Mouse (Mus musculus) skeletal muscle tissue, adult 2 months (tissue): ENCODE measurements at regions not wholly inside any gene's neighbourhood (a gene's known extent, or its start where the extent isn't known, plus 50 kb on each side); places are given as distances from the start of the nearest gene placed in this dataset.

ENCODE experiments used
- DNase-seq: peaks from one replicate; pipeline ENCODE4 v3.0.0-alpha.2; 2012; ENCODE audit warnings: low read depth, low spot score

GRCm38 (mm10) chr4:30776816-30777442 is 1187.0 kb upstream of the Map3k7 start:
- no peak for DNase-seq

- DNase-seq: no peak
Measured at GRCm38 (mm10) chr4:30781649-30782048, 1182.2 kb upstream of the Map3k7 start.

DNA sequence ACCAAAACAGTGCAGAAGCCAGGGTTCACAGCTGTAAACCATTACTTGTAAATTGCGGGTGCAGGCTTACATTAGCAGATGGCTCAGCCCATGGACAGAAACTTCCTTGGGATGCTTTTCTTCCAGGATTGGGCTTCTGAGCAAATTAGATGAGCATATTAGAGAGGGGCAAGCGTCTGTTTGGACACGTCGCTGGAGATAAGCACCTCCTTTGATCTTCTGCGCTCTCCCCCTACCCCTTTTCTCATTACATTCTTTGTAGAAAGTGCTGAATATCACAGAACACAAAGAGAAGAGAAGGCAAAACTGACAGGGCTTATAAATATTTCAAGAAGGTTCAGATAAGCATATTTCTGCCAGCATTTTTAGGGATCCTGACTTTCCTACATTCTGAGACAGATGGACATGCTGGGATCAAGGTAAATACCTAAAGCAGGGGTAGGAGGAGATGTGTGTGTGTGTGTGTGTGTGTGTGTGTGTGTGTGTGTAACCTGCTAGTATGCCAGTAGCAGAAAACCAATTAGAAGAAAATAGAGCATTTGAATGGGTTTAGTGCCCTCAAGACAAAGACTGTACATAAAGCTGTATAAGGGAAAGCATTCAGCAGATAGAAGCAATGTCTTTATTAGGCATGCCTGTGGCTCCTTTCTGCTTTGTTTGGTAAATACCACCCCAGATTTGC is 1173.8 kb upstream of the Map3k7 start:
- DNase-seq: no peak

DNA sequence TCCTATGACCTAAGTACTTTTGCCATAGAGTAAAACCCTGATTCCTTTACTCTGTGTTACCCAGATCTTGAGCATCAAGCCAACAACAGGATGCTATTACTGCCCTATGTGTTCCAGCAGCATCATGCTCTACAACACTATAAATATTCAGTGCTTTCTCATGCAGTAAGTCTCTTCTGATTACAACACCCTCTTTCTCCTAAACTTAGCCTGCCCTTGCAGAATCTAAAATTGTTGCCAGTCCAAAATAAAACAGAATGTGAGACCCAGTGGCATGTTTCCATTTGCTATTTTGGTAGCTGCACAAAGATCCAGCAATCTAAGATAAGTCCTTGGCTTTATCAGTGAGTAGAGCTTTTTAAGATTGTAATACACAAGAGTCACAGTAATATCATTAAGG is 1154.1 kb upstream of the Map3k7 start:
- peak; percentile 36 for DNase-seq

- DNase-seq: no peak
Measured at GRCm38 (mm10) chr4:30855361-30856056, 1108.4 kb upstream of the Map3k7 start.

- DNase-seq: no peak
Measured at GRCm38 (mm10) chr4:30904966-30905365, 1058.9 kb upstream of the Map3k7 start.

- DNase-seq: no peak
Measured at GRCm38 (mm10) chr4:30922944-30923343, 1041.0 kb upstream of the Map3k7 start.

DNA sequence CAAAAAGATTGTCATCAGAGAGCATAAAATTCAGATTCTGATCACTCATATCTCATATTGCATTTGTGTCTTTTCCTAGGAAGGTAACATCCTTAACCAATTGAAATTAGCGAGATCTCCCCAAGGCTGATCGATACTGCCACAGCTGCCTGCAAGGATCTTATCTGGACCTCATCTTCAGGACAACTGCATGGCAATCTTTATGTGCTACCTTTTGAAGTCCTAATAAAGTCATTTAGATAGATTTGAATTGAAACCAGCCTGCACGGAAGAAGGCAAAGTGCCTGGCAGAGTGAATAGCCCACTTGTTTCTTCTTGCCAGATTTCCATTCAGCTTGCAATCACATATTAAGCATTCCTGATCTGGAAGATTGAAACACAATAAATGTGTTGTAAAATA is 1031.5 kb upstream of the Map3k7 start:
- no peak for DNase-seq

- DNase-seq: no peak
Measured at GRCm38 (mm10) chr4:30933030-30933987, 1030.6 kb upstream of the Map3k7 start.

DNA sequence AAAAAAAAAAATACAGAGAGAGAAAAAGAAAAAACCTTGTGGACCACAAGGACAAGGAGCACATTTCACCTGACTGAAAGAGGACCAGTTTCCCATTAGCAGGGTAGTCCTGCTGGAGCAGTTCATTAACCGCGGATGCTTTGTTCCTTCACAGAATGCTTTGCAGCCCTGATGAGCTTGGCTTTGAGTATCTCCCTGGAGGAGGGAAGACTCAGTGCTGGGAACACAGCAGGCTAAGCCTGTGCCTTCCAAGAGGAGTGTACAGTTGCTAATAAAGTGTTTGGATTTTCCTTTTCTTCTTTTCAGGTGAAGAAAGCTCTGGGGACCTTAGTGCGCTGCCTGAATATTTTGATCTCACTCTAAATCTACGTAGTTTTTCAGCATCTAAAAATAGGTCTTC is 980.3 kb upstream of the Map3k7 start:
- no peak for DNase-seq

GRCm38 (mm10) chr4:31012006-31012405 is 951.9 kb upstream of the Map3k7 start:
- DNase-seq: no peak

- DNase-seq: no peak
Measured at GRCm38 (mm10) chr4:31052077-31052677, 911.7 kb upstream of the Map3k7 start.

DNA sequence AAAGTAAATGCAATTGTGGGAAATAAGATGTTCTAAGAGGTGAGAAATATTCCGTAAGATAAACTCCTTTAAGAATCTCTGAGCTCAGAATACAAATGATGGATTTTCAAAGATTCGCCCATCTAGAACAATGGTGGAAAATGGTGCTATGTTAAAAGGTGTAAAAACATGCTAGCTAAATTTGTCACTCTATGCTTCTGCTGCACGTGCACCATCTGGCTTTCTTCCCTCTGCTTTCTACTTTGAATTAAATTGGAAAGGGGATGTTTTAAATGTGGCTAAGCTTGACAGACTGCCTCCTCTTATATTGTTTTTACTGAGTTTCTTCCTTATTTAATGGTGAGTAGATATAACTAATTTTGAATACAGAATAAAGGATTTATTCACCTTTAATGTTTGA is 887.7 kb upstream of the Map3k7 start:
- no peak for DNase-seq

DNA sequence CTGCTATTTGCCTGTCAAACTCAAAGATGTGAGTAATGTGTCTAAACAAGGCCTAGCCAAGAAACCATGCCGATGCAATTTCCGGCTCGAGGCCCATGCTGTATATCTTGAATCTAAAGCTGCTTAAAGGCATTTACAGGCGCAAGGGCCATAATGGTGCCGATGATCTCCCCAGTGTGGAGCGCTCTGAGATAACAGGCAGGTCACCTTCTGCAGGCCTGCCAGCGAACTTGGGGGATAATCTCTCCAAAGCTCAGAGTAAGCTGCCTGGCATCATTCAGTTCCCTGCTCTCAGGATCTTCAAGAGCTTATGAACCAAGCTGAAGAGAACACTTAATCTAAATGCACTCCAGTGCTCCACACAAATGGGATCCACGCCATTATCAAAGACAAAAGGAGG is 842.3 kb upstream of the Map3k7 start:
- DNase-seq: no peak

DNA sequence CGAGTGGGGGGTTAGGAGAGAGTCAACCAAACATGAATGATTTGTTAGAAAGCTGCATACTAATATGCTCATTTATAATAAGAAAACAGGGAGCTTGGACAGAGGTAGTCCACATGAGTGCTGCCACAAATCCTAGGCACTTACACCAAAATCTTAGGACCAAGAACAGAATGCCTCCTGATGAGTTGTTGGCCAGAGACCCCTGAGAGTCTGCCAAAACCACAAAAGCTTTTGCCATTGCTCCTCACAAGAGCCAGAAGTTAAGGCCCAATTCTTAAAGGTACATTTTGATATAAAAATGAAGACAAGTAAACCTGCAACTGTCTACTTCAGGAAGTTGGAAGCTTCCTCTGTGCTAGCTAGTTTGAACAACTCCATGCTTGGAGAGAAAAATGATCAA is 820.7 kb upstream of the Map3k7 start:
- peak; percentile 2 for DNase-seq

DNA sequence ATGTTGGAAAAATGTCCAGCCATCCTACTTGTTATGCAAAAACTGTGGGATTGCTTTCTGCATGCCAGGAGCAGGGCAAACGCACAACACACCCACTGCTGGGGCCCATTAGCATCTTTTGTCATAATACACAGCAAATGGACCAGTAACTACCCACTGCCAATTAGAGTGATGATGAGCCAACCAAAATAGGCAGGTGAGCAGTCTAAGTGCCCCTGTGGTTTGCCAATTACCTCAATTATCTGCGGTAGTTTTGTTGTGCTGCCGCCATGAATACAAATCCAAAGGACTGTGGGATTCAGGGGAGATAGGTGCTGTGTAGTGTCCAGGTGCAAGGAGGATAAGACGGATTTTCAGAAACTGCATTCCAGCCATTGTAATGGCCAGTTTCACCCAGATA is 796.5 kb upstream of the Map3k7 start:
- no peak for DNase-seq

DNA sequence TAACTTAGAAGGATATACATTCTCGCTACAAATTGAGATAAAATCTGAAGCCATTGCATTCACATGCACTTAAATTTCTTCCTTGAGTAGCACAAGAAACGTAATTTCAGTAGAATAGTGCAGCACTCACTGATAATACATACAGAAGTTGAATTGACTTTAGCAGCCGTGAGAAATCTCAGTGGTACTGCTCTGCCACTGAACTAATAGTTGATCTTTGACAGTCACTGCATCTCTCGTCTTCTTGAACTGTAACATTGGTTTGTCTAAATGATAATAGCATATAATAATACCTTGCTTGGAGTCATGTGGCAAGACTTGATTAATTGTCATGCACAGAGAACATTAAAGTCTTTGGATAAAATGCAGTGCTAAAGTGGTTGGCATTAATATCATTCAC is 795.5 kb upstream of the Map3k7 start:
- no peak for DNase-seq

DNA sequence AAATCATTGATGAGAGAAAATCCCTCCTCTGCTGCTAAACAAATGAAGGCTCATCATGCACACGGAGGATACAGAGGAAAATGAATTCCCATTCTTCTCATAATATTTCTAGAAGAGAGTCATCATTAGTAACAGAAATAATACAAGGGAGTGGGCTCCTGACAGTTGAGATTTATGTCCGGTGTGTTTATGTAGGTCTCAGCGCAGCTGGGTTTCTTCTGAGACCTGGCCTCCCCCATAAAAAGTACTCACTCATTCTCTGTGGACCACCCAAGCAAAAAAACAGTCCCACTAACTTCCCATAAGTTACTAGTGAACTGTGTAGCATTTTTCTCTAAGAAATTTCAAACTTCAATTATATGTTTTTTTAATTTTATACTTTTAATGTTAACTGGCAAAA is 792.7 kb upstream of the Map3k7 start:
- no peak for DNase-seq

DNA sequence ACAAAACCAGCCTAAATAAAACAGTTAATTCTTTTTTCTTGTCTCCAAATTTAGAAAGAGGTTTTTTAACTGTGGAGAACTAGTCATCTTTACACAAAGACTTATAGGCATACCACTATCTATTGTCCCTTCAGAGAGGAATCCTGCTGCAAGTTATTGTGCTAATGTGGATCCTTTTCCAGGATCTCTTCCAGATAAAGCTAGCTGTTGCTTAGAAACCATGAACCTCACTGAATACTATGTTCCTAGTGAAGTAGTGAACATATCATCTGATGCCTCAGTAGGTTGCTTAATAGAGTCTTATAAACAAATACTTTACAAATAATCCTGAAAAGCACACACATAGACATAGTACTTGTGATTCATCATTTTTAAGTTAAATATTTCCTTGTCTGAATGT is 766.0 kb upstream of the Map3k7 start:
- DNase-seq: no peak

DNA sequence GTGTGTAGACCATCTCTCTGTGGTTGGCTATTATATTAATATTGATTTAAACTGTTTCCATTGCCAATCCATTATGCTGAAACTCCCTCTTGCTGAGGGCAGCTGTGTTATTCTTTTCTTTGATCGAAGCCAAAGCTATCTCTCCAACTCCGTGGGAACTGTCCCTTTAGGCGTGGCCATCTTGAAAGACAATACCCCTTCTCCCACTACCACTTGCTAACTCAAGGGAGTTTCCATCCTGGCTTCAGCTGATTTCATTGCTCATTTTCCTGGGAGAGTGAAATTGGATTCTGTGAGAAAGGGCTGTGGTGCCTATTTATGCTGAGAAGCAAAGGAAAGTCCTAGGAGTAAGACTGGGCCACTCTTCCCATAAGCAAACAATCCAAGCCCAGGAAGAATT is 760.6 kb upstream of the Map3k7 start:
- DNase-seq: no peak

DNA sequence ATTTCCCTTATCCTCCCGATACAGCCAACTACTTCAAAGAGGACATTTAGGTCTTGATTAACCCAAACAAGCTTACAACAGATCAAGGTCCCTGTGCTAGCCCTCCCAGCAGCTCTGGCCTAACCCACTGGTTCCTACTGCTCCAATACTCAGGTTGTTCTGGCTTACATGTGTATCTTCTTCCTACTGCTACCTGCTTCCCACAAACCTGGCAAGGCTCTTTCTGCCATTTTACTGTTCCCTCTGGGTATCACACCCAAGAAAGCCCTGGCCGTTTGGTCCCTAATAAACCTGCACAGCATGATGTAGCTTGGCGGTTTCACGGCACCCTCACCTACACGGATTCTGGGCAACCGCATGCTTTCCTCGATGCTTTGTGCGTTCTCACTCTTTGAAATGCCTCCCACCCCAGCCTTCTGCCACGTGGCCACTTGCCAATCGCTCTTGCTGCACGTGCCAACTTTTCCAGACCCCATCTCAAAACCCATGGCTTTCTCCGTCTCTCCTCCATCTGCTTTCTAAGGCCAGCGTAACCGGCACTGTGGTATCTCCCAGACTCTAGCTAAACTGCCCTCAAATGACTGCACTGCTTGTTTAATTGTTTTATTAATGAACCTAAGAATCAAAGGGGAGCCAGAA is 758.4 kb upstream of the Map3k7 start:
- DNase-seq: no peak
